Mouse (Mus musculus): ENCODE measurements at regions not wholly inside any gene's neighbourhood (a gene's known extent, or its start where the extent isn't known, plus 50 kb on each side); places are given as distances from the start of the nearest gene placed in this dataset.

- no peak overlapping the region for H3K4me3 ChIP-seq (ENCODE audit: insufficient read depth, low read length)
- no peaks in the 10 kb centered on the region for H3K4me1 ChIP-seq (ENCODE audit: control insufficient read depth, insufficient read depth, low read length)
- TF ChIP-seq POLR2A (IDR thresholded peaks at IDR 0.05; ENCODE audit: extremely low read depth, insufficient read depth, low read length) (no peak), CTCF (IDR thresholded peaks at IDR 0.05; ENCODE audit: extremely low read depth, insufficient read depth, low read length) (no peak)
- H3K27ac ChIP-seq (ENCODE audit: insufficient read depth, low read length): no peak overlapping the region
These were observed 71.9 kb downstream of the Zfp330 start for GRCm38 (mm10) chr8:82702044-82702443.

GRCm38 (mm10) chr8:82700471-82700870 lies 73.5 kb downstream of the Zfp330 start:
- Histone ChIP-seq H3K4me1 (ENCODE audit: control insufficient read depth, insufficient read depth, low read length) (no peaks in the 10 kb centered on the region), H3K4me3 (ENCODE audit: insufficient read depth, low read length) (no peak overlapping the region), H3K27ac (ENCODE audit: insufficient read depth, low read length) (no peak overlapping the region)
- TF ChIP-seq POLR2A (IDR thresholded peaks at IDR 0.05; ENCODE audit: extremely low read depth, insufficient read depth, low read length): no peak
- TF ChIP-seq CTCF (IDR thresholded peaks at IDR 0.05; ENCODE audit: extremely low read depth, insufficient read depth, low read length): no peak

- no peak overlapping the region for H3K27ac ChIP-seq (ENCODE audit: insufficient read depth, low read length)
- TF ChIP-seq CTCF (IDR thresholded peaks at IDR 0.05; ENCODE audit: extremely low read depth, insufficient read depth, low read length) (no peak), POLR2A (IDR thresholded peaks at IDR 0.05; ENCODE audit: extremely low read depth, insufficient read depth, low read length) (no peak)
- H3K4me1 ChIP-seq (ENCODE audit: control insufficient read depth, insufficient read depth, low read length): no peaks in the 10 kb centered on the region
- H3K4me3 ChIP-seq (ENCODE audit: insufficient read depth, low read length): no peak overlapping the region
These were observed 74.7 kb downstream of the Zfp330 start for GRCm38 (mm10) chr8:82699221-82699620.

- H3K27ac ChIP-seq (ENCODE audit: insufficient read depth, low read length): no peak overlapping the region
- H3K4me3 ChIP-seq (ENCODE audit: insufficient read depth, low read length): no peak overlapping the region
- TF ChIP-seq CTCF (IDR thresholded peaks at IDR 0.05; ENCODE audit: extremely low read depth, insufficient read depth, low read length) (no peak), POLR2A (IDR thresholded peaks at IDR 0.05; ENCODE audit: extremely low read depth, insufficient read depth, low read length) (no peak)
- no peaks in the 10 kb centered on the region for H3K4me1 ChIP-seq (ENCODE audit: control insufficient read depth, insufficient read depth, low read length)
These were observed 75.9 kb downstream of the Zfp330 start for GRCm38 (mm10) chr8:82698071-82698470.

GRCm38 (mm10) chr8:82693086-82693485 lies 80.9 kb downstream of the Zfp330 start:
- no peaks in the 10 kb centered on the region for H3K4me1 ChIP-seq (ENCODE audit: control insufficient read depth, insufficient read depth, low read length)
- H3K27ac ChIP-seq (ENCODE audit: insufficient read depth, low read length): no peak overlapping the region
- H3K4me3 ChIP-seq (ENCODE audit: insufficient read depth, low read length): no peak overlapping the region
- no peak for TF ChIP-seq POLR2A (IDR thresholded peaks at IDR 0.05; ENCODE audit: extremely low read depth, insufficient read depth, low read length)
- TF ChIP-seq CTCF (IDR thresholded peaks at IDR 0.05; ENCODE audit: extremely low read depth, insufficient read depth, low read length): no peak

- no peak overlapping the region for H3K4me3 ChIP-seq (ENCODE audit: insufficient read depth, low read length)
- no peak overlapping the region for H3K27ac ChIP-seq (ENCODE audit: insufficient read depth, low read length)
- no peaks in the 10 kb centered on the region for H3K4me1 ChIP-seq (ENCODE audit: control insufficient read depth, insufficient read depth, low read length)
- peak; percentile 69 for TF ChIP-seq CTCF (IDR thresholded peaks at IDR 0.05; ENCODE audit: extremely low read depth, insufficient read depth, low read length)
- no peak for TF ChIP-seq POLR2A (IDR thresholded peaks at IDR 0.05; ENCODE audit: extremely low read depth, insufficient read depth, low read length)
These were observed 84.6 kb downstream of the Zfp330 start for GRCm38 (mm10) chr8:82689322-82689721.

- H3K4me3 ChIP-seq (ENCODE audit: insufficient read depth, low read length): no peak overlapping the region
- H3K4me1 ChIP-seq (ENCODE audit: control insufficient read depth, insufficient read depth, low read length): no peaks in the 10 kb centered on the region
- H3K27ac ChIP-seq (ENCODE audit: insufficient read depth, low read length): no peak overlapping the region
- no peak for TF ChIP-seq CTCF (IDR thresholded peaks at IDR 0.05; ENCODE audit: extremely low read depth, insufficient read depth, low read length)
- TF ChIP-seq POLR2A (IDR thresholded peaks at IDR 0.05; ENCODE audit: extremely low read depth, insufficient read depth, low read length): no peak
These were observed 88.0 kb downstream of the Zfp330 start for GRCm38 (mm10) chr8:82685966-82686365.

GRCm38 (mm10) chr8:82678793-82679192 lies 95.2 kb downstream of the Zfp330 start:
- Histone ChIP-seq H3K4me1 (ENCODE audit: control insufficient read depth, insufficient read depth, low read length) (no peaks in the 10 kb centered on the region), H3K27ac (ENCODE audit: insufficient read depth, low read length) (no peak overlapping the region), H3K4me3 (ENCODE audit: insufficient read depth, low read length) (no peak overlapping the region)
- TF ChIP-seq POLR2A (IDR thresholded peaks at IDR 0.05; ENCODE audit: extremely low read depth, insufficient read depth, low read length) (no peak), CTCF (IDR thresholded peaks at IDR 0.05; ENCODE audit: extremely low read depth, insufficient read depth, low read length) (no peak)

- H3K4me1 ChIP-seq (ENCODE audit: control insufficient read depth, insufficient read depth, low read length): no peaks in the 10 kb centered on the region
- H3K27ac ChIP-seq (ENCODE audit: insufficient read depth, low read length): no peak overlapping the region
- no peak overlapping the region for H3K4me3 ChIP-seq (ENCODE audit: insufficient read depth, low read length)
- no peak for TF ChIP-seq CTCF (IDR thresholded peaks at IDR 0.05; ENCODE audit: extremely low read depth, insufficient read depth, low read length)
- TF ChIP-seq POLR2A (IDR thresholded peaks at IDR 0.05; ENCODE audit: extremely low read depth, insufficient read depth, low read length): no peak
These were observed 96.2 kb downstream of the Zfp330 start for GRCm38 (mm10) chr8:82677781-82678180.

- TF ChIP-seq POLR2A (IDR thresholded peaks at IDR 0.05; ENCODE audit: extremely low read depth, insufficient read depth, low read length) (no peak), CTCF (IDR thresholded peaks at IDR 0.05; ENCODE audit: extremely low read depth, insufficient read depth, low read length) (no peak)
- H3K27ac ChIP-seq (ENCODE audit: insufficient read depth, low read length): no peak overlapping the region
- no peak overlapping the region for H3K4me3 ChIP-seq (ENCODE audit: insufficient read depth, low read length)
- H3K4me1 ChIP-seq (ENCODE audit: control insufficient read depth, insufficient read depth, low read length): no peaks in the 10 kb centered on the region
These were observed 104.7 kb downstream of the Zfp330 start for GRCm38 (mm10) chr8:82669241-82669640.

Data from cortical plate, adult 2 months (tissue).